Mouse (Mus musculus) CD8-positive naive resting alpha-beta T cell, adult 2 months (primary cell): ENCODE measurements around the gene Taco1.
"Not testable (repeated sequence)": the region's sequence is repeated elsewhere in the genome, so short reads cannot be mapped to it uniquely, and the experiment has no call there.

Source experiments
- DNase-seq, 2 experiments: peaks; one replicate each; pipeline ENCODE4 v3.0.0; 2022; ENCODE audit warnings: low read depth in 2 of 2, low spot score in 2 of 2

Taco1 gene

DNA sequence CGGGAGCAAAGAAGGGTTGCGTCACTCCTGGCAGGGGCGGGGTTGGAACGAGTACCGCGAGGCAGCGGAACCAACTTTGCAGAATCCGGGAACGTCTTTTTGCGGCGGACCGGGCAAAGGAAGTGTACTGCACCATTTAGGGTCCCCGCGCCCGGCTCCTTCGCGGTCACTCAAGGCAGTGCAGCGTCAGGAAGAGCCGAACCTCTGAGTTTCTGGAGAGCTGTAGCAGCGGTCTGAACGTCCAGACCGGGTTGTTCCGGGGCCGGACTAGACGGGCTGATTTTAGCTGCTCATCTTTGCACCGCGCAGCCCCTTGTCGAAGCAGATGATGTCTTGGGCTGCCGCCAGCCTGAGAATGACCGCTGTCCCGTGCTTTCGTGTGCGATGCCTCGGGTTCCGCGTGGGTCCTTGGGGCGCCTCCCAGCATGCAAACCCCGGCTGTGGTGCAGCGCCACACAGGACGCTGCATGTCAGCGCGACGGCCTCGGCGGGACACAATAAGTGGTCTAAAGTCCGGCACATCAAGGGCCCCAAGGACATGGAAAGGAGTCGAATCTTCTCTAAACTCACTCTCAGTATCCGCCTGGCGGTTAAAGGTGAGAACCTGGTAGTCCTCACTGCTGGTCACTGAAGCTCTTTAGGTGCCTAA, at the start of gene Taco1:
TSS of gene Taco1 (plus strand) at position 139 of the 649 bp plus-strand sequence.
- peak; percentile 87 to 91 for DNase-seq

DNA sequence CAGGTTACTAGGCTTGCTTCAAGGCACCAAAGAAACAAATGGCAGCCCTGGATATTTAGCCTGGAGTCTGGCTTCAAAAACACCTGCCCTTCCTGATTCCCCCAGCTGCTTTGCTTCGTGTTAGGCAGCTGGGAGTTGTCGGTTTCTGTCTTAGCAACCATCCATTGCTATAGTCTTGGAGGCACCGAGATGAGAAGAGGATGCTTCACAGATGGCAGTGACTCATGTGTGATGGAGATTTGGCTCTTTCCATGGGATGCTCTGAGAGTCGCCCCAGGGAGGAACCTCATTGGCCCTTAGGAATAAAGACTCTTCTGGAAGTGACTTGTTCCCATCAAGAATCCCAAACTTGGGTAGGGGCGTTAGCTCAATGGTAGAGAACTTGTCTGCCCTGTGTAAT, 49.4 kb upstream of the Taco1 start:
- DNase-seq: no peak

DNA sequence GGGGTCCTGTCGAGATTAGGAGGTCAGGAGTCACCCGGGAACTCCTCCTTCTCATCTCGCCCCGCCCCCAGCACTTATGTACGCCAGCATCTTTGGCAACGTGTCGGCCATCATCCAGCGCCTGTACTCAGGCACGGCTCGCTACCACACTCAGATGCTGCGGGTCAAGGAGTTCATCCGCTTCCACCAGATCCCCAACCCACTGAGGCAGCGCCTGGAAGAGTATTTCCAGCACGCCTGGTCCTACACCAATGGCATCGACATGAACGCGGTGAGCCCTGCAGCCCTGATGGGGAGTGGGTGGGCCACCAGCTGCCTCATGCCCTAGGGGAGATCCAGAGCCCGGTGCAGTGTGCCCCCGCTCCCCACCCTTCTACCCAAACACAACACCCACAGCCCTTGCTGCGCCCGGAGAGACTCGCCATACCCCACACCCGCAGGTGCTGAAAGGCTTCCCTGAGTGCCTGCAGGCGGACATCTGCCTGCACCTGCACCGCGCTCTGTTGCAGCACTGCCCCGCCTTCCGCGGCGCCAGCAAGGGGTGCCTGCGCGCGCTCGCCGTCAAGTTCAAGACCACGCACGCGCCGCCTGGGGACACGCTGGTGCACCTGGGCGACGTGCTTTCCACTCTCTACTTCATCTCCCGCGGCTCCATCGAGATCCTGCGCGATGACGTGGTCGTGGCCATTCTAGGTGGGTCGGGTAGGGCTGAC, 45.7 kb upstream of the Taco1 start:
- DNase-seq: peak in 1 of 2 experiments; percentile 26

DNA sequence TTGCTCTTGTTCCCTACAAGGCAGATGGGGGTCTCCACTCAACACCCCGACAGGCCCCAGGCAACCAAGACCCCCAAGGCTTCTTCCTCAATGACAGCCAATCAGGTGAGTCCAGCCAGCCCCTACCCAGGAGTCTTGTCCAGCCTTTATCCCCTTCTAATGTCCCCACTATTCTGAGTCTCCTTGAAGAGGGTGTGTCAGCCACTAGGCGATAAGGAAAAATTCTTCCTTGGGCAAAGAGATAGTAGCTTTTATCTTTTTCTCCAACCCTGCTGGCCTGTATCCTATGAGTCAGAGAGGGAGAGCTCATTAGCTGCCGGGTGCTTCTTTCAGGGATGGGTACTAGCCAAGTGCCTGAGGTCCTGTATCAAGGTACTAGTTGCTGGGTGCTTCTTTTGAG, 40.1 kb upstream of the Taco1 start:
- no peak for DNase-seq

DNA sequence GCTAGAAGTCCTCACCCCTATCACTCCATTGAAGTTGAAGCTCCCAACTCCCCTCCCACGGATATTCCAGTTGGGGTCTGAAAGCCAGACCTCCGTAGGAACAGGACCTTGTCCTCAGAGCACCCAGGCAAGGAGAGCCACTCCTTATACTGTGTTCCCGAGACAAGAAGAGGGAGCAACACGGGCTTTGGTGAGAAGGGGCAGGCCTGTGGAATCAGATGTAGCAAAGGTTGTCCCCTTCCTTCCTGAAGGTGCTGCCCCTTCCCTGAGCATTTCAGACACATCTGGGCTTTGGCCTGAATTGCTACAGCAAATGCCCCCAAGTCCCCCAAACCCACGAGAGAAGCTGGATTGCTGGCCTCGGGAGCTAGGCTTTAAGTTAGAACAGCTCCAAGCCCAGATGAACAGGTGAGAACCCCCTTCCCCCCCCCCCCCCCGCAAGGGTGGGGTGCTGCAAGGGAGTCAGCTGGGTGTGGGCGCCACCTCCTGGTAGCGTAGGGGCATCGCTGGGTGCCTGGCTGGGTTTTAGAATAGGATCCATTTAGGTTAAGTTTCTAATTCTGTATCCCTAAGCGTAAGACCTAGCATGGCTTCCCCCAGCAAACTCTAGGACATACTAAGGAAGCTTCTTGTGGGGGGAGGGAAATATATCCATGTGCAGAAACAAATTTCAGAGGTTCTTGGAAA, 39.3 kb upstream of the Taco1 start:
- DNase-seq: peak; percentile 66 to 82

DNA sequence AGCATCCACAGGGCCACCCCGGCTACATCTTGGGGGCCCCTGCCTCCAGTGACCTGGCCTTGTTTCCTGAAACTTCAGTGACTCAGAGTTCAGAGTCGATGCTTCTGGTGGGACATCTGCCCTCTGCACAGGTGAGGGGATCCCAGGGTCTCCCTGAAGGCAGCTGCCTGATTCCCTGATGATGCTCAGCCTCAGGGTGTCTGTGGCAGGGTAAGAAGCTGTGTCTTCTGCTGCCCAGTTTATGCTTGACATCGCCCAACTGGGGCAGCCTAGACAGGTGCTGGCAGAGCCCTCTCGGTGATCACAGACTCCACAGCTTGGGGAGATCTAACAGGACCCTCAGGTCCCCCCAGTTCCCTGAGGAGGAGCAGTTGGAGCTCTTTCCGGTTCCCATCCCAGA, 38.3 kb upstream of the Taco1 start:
- DNase-seq: peak; percentile 32 to 40

DNA sequence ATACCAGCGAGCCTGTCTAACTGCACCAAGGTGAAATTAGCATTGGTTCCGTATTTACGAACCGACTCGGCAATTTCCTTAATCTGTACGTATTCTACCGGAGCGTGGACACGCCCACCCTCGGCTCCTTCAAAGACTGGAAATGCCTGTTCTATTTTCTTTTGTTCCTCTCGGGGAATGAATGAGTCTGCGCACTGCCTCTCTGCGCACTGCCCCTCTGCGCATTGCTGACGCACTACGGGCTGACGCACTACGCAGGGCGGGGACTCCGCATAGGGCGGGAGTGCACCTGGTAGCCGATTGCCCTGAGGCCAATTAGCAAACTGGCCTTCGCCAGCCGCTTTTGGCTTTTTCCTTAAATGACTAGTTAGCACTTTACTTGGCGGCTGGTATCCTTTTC, 33.8 kb upstream of the Taco1 start:
- not testable (repeated sequence) for DNase-seq

DNA sequence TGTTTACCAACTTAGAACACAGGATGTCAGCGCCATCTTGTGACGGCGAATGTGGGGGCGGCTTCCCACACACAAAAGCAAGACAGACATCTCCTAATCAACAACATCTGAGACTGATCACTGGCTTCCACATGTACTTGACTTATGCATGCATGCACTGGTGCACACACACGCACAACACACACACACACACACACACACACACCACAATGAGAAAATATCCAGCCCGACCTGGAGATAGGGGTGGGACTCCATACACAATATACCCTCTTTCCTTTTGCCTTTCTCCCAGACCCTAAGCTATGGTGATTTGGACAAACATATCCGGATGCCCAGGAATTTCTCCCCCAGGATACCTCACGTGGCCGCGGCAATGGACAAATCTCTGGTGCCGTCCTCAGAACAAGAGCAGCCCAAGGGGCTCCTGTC, 32.4 kb upstream of the Taco1 start:
- peak; percentile 57 to 64 for DNase-seq

DNA sequence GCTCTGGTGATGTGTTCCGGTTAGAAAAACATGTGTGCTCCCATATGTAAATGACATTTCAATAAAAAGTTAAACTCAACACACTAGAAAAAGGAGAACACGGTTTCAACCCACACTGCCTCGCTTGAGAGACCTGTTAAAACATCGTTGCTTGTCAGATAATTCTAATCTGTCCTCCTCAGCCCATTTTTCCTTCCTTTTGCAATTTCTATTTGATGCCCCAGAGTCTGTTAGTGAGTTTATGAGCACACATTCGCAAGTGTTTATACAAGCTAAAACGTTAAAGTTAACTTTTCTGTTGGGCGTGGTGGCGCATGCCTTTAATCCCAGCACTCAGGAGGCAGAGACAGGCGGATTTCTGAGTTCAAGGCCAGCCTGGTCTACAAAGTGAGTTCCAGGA, 30.9 kb upstream of the Taco1 start:
- no peak for DNase-seq

DNA sequence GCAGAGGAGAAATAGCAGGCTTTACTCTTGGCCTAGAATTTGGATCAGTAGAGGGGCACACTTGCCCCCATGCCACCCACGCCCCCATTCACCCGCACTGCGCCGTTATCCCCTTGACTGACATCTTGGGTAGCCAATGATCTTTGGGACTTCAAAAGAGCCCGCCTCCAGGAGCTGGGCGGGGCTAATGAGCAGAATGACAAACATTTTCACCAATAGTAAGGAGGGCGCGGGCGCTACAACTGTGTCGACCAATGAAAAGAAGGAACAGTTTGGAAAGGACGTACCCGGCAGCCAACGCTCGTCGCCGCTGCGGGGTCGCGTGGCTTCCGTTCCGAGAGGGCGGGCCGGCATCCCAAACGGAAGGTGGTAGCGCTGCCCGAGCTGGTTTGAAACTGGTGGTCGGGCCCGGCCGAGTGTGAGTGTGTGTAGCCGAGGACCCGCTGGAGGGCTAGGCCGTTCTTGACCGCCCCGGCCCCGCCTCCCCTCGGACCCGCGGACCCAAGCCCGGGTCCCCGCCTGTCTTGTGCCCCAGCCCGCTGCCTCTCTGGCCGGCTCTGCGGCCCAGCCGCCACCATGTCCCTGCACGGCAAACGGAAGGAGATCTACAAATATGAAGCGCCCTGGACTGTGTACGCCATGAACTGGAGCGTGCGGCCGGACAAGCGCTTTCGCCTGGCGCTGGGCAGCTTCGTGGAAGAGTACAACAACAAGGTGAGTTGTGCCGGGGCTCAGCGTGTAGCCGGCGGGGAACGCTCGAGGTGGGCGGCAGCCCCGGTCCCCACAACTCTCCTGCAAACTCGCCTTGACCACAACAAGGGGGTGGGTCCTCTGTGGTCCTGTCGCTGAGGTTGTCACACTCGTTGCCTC, 29.1 kb upstream of the Taco1 start, which contains the start of gene Dcaf7:
TSS of gene Dcaf7 (plus strand) at position 325 of the 870 bp plus-strand sequence.
- peak; percentile 98 to 100 for DNase-seq

DNA sequence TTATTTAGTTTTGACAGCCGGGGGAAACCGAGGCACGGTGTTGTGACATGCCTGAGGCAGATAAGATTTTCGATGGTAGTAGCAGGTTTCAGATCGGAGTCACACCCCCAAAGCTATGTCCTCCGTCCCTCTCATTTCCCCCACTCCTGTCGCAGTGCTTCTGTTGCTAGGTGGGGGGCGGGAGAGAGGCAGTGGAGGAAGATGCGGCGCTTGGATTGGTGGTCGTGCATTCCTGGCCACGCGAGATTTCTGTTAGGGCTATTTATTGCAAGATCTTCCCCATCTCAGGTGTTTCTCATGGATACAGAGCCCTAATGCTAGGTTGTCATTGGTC, 28.5 kb upstream of the Taco1 start:
- peak; percentile 20 to 51 for DNase-seq

DNA sequence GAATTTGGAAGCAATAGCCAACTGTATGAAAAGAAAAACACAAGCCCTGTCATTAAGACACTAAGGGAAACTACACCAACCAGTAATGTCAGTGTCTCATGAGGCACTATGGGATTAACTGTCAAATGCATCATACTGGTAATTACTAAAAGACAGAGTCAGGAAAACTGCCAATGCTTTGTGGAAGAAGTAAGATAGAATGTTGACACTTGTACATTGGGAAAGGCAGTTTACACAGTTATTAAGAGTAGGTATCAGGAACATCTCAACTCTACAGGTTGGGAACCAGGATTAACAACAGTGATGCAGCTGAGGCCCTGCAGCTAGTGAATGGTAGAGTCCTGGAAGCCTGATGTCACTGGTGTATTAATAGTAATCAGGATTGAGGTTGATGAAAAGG, 21.5 kb upstream of the Taco1 start:
- DNase-seq: no peak

DNA sequence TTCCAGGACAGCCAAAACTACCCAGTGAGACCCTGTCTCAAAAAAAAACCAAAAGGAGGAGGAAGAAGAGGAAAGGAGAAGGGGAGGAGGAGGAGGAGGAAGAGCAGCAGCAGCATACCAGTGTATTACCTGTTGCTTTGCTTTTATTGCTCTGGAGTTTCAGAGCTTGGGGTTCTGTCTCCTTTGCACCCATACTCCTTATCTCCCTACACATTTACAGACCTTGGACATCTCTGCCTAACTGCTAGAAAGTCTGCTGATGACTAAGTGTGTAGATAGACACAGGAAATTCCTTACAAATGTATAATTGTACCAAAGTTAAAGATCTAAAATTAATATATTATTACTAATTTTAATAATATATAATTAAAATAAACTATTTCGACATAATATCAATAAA, 20.6 kb upstream of the Taco1 start:
- DNase-seq: no peak

DNA sequence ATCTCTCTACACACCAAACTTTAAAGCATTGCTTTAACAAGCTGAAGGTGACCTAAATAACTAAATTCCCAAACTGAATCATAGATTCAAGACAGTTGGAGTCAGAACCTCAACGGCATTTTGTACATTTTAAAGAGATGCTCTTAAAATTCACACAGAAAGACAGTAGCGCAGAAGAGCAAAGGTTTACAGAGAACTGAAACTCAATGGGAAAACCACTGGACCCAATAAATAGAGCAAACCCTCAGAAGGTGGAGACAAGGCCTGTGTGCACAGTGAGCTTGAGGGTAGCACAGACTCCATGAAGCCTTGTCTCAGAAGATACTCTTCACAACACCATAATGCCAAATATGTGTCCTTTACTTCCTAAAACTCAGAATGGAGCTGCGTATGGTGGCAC, 20.1 kb upstream of the Taco1 start:
- DNase-seq: no peak

DNA sequence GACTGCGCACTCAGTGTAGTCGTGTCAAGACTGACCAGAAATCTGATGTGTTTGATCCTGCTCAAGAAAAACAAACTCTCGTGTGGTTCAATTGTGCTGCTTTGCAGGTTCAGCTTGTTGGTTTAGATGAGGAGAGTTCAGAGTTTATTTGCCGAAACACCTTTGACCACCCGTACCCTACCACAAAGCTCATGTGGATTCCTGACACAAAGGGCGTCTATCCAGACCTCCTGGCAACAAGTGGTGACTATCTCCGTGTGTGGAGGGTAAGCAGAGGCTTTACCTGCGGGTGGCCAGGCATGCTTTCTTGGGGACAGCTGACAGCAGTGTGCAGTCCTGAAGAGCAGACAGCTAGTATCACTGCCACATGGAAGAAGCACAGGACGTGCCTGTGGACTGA, 19.3 kb upstream of the Taco1 start:
- DNase-seq: no peak

DNA sequence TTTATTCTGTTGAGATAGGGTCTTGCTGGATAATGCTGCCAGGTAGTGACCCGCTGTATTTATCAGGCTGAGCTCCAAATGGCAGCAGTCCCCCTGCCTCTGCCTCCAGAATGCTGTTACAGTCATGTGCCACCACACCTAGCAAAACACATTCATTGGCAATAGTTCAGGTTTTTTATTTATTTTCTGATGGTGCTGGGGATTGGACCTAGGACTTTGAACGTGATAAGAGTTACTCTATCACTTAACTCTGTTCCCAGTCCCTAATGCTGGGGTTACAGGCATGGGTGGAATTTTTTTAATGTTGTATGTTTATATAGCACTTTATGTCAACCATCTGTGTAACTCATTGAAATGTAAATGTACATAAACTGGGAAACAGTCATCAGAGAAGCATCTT, 11.9 kb upstream of the Taco1 start:
- no peak for DNase-seq

DNA sequence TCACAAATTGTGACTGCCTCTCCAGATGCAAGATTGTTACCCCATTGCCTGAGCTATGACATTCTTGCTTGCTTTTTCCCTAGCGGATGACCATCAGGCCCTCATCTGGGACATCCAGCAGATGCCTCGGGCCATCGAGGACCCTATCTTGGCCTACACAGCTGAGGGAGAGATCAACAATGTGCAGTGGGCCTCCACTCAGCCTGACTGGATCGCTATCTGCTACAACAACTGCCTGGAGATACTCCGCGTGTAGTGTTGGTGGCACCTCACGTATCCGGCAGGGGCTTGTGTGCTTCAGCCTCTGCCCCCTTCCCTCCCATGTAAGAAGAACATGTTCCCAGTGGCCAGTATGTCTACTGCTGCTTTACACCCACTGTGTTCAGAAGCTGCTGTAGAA, 11.3 kb upstream of the Taco1 start:
- DNase-seq: no peak

DNA sequence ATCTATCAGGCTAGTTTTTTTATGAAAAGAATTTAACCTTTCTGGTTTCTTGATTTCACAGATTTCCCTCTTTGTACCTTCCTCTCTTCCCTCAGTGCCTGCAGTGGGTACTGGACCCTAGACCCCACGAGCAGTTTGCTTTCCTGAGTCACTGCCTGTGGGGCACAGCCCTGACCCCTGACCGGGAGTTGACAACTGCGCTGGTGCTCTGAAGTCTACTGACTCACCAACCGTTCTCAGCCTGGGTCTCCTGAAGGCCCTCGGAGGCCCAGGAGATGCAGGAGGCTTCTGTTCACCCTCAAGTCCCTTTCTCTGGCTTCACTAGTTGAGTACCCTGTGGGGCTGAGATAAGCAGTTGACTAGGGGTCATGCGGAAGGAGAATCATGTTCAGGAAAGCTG, 10.5 kb upstream of the Taco1 start:
- DNase-seq: no peak

DNA sequence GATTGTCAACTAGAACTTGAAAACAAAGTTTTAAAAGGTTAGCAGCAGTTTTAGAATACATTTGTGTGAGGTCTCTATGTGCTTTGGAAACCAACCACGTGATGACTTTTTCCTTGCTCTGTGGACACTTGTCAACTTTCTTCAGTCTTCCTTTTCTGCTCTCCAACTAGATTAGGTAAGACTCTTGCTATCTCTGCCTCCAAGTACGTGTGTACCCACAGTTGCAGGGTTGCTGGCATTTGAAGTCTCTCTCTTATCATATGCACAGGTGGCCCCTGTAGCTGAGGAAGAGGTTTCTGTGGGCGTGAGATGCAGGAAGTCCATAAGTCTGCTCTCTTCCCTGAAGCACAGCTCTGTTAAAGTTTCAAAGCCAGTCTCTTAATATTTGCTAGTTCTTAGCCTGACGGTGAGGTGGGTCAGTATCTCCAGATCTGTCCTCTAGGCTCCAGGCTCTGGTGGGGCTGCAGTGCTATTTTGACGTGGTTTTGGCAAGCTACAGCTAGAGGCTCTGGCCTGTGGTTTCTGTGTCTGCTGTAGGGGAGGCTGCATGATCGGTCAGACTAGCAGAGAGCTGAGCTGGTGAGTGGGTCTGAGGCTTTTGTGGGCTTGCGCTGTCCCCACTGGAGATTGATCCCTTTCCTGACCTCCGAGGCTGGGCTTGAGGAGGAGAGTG, 8.9 kb upstream of the Taco1 start:
- DNase-seq: peak; percentile 41 to 49

DNA sequence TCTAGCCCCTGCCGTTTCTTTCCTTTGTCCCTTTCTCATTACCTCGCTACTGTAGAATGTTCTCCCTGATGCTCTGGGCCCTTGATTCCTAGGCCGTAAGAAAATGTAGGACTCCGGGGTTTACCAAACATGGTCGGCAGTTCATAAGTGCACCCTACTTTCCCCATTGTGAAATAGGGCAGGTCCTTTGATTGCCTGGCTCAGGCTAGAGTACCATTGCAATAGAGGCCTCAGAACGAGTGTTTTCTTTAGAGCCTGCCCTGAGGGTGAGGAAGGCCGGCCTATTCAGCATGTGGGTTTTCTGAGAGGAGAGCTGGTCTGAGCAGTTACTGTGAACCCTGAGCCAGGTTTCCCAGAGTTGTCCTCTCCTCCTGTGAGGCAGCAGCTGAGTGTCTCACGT, 7.8 kb upstream of the Taco1 start:
- DNase-seq: no peak

DNA sequence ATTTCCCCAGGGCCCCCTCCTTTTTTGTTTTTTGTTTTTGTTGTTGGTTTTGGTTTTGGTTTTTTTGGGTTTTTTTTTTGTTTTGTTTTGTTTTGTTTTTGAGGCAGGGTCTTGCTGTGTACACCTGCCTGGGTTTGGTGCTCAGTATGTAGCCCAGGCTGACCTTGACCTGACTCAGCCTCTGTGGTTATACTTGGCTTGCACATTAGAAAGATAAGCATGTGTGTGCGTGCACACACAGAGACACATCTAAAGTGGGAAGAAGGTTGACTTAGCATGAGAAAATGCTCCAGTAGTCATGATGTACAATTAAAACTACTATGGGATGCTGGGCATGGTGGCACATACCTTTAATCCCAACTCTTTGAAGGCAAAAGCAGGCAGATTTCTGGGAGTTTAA, 5.3 kb upstream of the Taco1 start:
- no peak for DNase-seq
